Mouse (Mus musculus): Measurements from ENCODE around the gene Rprd1b. TPM values are rescaled to one million over a fixed set of nuclear protein-coding genes. Genes with fewer than 3 reads are reported as not detected.
A peak's percentile ranks its signal among the peaks of the same experiment; 100 is the strongest.

Gene Rprd1b
- polyA plus RNA-seq, 1 experiment from 2014 or later = 45.5 TPM

DNA sequence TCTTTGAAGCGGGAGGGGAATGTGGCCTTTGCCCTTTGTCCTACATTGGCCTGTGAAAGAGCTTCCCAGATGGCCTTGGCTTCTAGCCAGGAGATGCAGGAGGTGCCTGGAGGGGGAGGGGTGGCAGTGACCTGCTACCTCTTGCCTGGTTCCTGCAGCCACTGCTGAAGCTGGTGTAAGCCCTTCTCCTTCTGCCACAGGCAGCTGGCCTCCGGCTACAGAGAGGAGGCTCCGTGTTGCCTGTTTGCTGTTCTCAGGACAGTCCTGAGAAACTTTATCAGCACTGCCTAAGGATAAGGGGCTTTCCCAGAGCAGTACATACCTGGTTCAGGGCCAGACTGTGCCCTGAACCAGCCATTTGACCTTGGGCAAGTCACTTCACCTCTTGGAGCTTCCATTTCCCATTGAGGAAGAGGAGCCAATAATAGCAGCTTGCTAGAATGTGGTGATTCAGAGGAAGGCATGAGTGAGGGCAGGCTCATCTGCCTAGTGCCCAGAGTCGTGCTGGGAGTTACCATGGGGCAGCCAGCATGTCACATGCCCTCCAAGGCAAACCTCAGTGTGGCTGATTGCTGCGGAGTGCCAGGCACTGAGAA, 102.2 kb downstream of the Rprd1b start:
- 61% methylated on average over 5 of the region's 5 CpGs for WGBS
- Histone ChIP-seq H3K4me3 (no peak overlapping the region), H3K27ac (no peak overlapping the region), H3K9ac (no peak overlapping the region), H3K4me1 (peaks cover 12% of the 10 kb centered on the region), H3K9me3 (no peaks in the 10 kb centered on the region), H3K4me2 (replicated peaks) (no peak overlapping the region; the same call in 1 of the 2 replicates), H3K36me3 (no peaks in the 10 kb centered on the region), H3K27me3 (replicated peaks) (no peaks in the 10 kb centered on the region)
- no peak for ATAC-seq (ENCODE audit: low FRiP score, low read depth)

DNA sequence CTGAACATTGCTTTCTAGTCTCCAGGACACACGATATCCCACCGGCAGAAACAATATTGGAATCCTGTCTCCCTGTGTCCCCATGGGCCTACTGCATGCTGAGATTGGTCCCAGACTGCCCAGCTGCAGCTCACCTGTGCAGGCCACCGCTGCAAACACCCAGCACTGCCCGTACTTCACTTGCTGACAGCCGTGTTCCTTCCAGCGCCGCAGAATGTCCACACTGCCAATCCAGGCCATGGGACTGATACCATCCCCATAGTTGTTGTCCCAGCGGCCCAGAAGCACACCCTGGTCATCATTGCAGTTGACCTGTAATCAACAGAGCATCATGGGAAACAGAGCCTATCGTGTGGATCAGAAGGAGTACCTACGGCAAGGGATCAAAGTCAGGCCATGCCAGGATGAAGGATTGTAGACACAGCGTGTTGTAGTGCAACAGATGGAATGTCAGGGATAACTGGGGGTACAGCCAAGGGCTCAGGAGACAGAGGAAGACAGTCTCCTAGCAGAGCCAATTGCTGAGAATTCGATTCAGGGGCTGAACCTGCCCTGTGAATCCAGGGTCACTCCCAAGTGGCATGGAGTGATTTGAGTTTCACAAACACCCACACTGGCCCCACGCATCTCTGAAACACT, 103.0 kb downstream of the Rprd1b start:
- no peak for ATAC-seq (ENCODE audit: low FRiP score, low read depth)
- Histone ChIP-seq H3K36me3 (no peaks in the 10 kb centered on the region), H3K4me3 (no peak overlapping the region), H3K9ac (no peak overlapping the region), H3K4me2 (replicated peaks) (no peak overlapping the region), H3K27me3 (replicated peaks) (no peaks in the 10 kb centered on the region), H3K9me3 (no peaks in the 10 kb centered on the region), H3K27ac (no peak overlapping the region), H3K4me1 (peaks cover 12% of the 10 kb centered on the region)
- 93% methylated on average over 13 of the region's 13 CpGs for WGBS

DNA sequence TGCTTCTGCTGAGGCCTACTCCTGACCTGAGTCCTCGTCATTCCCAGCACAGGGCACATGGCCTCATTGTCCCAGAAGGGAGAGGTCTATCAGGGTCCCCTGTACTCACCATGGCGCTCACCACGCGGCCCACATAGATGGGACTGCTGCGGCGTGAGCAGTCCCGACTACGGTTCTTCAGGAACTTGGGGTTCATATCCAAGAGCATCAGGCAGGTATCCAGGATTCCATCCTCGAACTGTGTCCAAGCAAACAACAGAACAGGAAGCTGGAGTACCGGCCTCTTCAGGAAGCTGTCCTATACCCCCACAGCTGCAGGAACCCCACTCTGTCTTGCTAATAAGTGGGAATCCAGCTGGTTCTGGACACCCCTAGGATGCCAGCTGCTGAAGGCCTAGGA, 104.0 kb downstream of the Rprd1b start:
- 85% methylated on average over 10 of the region's 10 CpGs for WGBS
- Histone ChIP-seq H3K9ac (no peak overlapping the region), H3K9me3 (no peaks in the 10 kb centered on the region), H3K27ac (no peak overlapping the region), H3K36me3 (no peaks in the 10 kb centered on the region), H3K27me3 (replicated peaks) (no peaks in the 10 kb centered on the region), H3K4me1 (peaks cover 12% of the 10 kb centered on the region), H3K4me2 (replicated peaks) (no peak overlapping the region), H3K4me3 (no peak overlapping the region)
- ATAC-seq (ENCODE audit: low FRiP score, low read depth) = no peak

DNA sequence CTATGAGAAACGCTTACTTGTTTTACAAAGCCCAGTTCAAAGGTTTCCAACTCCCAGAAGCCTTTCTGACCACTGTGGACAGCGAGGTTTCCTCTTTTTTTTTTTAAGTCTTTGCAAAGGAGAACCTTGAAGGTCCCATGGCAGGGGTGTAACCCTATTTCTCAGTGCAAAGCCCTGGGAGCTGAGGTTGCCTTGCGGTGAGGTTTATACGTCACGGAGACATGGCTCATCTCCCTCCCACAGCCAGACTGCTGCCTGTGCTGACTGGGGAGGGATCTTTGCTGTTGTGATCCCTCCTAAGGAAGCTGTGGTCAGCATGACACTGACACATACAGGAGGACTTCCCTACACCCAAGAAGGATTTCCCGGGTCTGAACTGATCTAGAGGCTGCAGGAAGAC, 104.8 kb downstream of the Rprd1b start:
- H3K27ac ChIP-seq = no peak overlapping the region
- no peaks in the 10 kb centered on the region for H3K9me3 ChIP-seq
- peaks cover 12% of the 10 kb centered on the region for H3K4me1 ChIP-seq
- no peak for ATAC-seq (ENCODE audit: low FRiP score, low read depth)
- H3K27me3 ChIP-seq (replicated peaks) = no peaks in the 10 kb centered on the region
- no peak overlapping the region for H3K4me2 ChIP-seq (replicated peaks)
- WGBS = 70% methylated on average over 6 of the region's 6 CpGs
- no peaks in the 10 kb centered on the region for H3K36me3 ChIP-seq
- no peak overlapping the region for H3K4me3 ChIP-seq
- H3K9ac ChIP-seq = no peak overlapping the region

DNA sequence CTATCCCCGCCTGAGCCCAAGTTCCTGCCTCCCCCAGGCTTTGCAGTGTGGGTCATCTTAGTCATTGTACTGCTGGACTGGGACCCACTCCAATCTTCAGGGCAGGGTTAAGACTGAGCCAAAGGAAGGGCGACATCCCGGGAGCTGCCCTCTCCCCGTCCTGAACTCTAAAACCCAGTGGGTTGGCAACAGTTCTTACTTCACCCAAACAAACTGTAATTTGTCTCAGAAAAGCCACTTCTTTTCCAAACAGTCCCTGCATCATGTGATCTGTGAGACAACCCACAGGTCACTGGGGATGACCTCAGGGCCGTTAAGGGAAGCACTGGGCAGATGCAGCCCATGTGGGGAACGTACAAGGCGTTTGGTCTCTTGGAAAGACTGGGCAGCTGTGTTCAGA, 107.9 kb downstream of the Rprd1b start:
- ATAC-seq (ENCODE audit: low FRiP score, low read depth) = no peak
- Histone ChIP-seq H3K4me3 (no peak overlapping the region), H3K36me3 (no peaks in the 10 kb centered on the region), H3K4me1 (peaks cover 6% of the 10 kb centered on the region), H3K9me3 (no peaks in the 10 kb centered on the region), H3K27ac (no peak overlapping the region), H3K27me3 (replicated peaks) (no peaks in the 10 kb centered on the region), H3K9ac (no peak overlapping the region), H3K4me2 (replicated peaks) (no peak overlapping the region)
- 54% methylated on average over 7 of the region's 7 CpGs for WGBS

DNA sequence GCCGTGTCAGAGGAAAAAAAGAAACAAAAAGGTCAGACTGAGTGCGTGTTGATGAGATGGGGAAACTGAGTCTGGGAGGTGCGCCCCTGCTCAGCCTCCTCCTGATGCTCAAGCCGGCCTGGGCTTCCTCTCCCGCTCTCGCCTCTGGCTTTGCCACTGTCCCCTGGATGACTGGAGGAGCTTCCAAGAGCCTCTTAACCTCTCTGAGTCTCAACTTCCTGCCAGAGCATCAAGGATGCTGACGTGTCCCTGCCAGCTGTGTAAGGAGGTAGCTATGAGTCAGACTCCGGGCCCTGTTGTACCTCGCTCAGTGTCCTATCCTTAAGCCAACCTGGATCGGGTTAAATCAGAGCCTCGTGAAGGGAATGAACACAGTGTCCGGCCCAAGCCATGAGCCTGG, 109.5 kb downstream of the Rprd1b start:
- 87% methylated on average over 12 of the region's 12 CpGs for WGBS
- no peak overlapping the region for H3K4me3 ChIP-seq
- no peaks in the 10 kb centered on the region for H3K27me3 ChIP-seq (replicated peaks)
- peaks cover 6% of the 10 kb centered on the region for H3K4me1 ChIP-seq
- no peaks in the 10 kb centered on the region for H3K36me3 ChIP-seq
- H3K9ac ChIP-seq = no peak overlapping the region
- H3K9me3 ChIP-seq = no peaks in the 10 kb centered on the region
- H3K27ac ChIP-seq = no peak overlapping the region
- no peak for ATAC-seq (ENCODE audit: low FRiP score, low read depth)
- H3K4me2 ChIP-seq (replicated peaks) = no peak overlapping the region

DNA sequence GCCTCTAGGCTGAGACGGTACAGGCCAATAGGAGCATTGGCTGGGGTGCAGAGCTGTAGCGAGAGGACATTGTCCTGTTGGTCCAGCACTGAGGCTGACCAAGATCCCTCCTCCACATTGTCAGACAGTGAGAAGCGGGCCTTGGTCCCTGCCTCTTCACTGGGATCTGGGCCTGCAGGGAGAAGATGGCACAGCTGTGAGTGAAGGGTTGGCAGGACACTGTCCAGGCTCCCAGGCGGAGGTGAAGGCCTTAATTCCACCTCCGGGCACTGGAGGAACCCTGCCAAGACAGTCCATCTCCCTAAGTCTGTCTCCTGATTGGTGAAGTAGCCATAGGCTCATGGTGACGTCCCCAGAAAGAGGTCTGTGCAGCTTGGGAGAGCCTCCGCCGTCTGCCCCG, 110.5 kb downstream of the Rprd1b start:
- no peak overlapping the region for H3K9ac ChIP-seq
- 92% methylated on average over 9 of the region's 9 CpGs for WGBS
- no peak overlapping the region for H3K27ac ChIP-seq
- ATAC-seq (ENCODE audit: low FRiP score, low read depth) = no peak
- H3K4me1 ChIP-seq = peaks cover 16% of the 10 kb centered on the region
- no peaks in the 10 kb centered on the region for H3K27me3 ChIP-seq (replicated peaks)
- H3K4me3 ChIP-seq = no peak overlapping the region
- H3K4me2 ChIP-seq (replicated peaks) = no peak overlapping the region
- H3K36me3 ChIP-seq = no peaks in the 10 kb centered on the region
- no peaks in the 10 kb centered on the region for H3K9me3 ChIP-seq

DNA sequence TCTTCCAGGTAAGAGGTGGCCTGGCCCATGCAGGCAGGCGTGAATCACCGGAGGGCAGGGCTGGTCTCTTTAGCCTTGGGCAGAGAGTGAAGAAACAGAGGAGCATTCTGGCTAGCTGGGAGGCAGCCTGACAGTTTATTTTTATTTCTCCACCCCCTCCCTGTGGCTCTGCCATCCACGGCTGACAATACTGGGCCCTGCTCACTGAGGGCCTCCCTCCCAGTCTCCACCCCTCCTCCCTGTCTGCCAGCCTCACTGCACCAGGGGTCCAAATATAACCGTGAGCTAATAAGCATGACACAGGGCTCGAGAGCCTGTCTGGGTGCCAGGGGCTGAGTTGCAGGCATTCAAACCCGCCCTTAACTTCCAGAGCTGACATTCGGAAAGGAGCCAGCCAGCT, 111.3 kb downstream of the Rprd1b start:
- Histone ChIP-seq H3K4me2 (replicated peaks) (no peak overlapping the region), H3K4me1 (peaks cover 18% of the 10 kb centered on the region), H3K27me3 (replicated peaks) (0 out of 2 replicates have a peak, but pooled peaks cover 3% of the 10 kb centered on the region), H3K27ac (no peak overlapping the region), H3K9me3 (no peaks in the 10 kb centered on the region), H3K4me3 (no peak overlapping the region), H3K36me3 (no peaks in the 10 kb centered on the region), H3K9ac (no peak overlapping the region)
- WGBS = 35% methylated on average over 7 of the region's 7 CpGs
- ATAC-seq (ENCODE audit: low FRiP score, low read depth) = no peak

DNA sequence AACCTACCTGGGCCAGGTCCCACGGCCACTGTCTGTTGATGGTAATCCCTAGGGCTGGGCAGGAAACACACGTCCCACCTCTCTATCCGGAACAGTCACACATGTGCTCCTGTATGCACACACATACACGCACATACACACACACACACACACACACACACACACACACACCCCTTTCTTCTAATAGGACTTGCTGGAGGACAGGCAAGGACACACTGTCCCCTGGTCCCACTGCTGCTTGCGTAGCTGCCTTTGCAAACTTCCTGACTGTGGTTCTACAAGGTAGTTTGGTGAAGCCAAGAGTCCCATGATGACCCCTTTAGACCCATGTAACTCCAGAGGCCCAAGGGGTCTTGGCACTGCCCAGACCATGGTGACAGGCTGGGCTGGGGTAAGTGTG, 112.4 kb downstream of the Rprd1b start:
- no peaks in the 10 kb centered on the region for H3K36me3 ChIP-seq
- 90% methylated on average over 5 of the region's 5 CpGs for WGBS
- H3K4me2 ChIP-seq (replicated peaks) = no peak overlapping the region
- peaks cover 19% of the 10 kb centered on the region for H3K4me1 ChIP-seq
- 0 out of 2 replicates have a peak, but pooled peaks cover 6% of the 10 kb centered on the region for H3K27me3 ChIP-seq (replicated peaks)
- no peak for ATAC-seq (ENCODE audit: low FRiP score, low read depth)
- H3K9ac ChIP-seq = no peak overlapping the region
- H3K27ac ChIP-seq = no peak overlapping the region
- no peak overlapping the region for H3K4me3 ChIP-seq
- no peaks in the 10 kb centered on the region for H3K9me3 ChIP-seq

DNA sequence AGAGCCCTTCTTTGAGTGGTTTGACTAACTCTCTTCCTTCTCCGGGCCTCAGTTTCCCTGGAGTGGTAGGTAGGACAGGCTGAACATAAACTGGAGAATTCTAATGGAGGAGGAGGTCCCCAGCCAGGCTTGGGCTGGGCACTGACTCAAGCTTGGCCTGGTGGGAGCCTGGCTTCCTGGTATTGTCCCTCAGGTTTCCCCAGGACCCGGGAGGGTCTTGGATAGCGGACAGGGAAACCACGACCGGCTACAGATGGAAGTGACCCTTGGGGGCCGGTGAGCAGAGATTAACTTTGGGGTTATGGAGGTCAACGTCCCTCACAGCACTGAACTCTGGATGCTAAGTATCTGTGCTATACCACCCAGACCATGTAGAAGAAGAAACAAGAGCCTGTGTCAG, 113.0 kb downstream of the Rprd1b start:
- Histone ChIP-seq H3K27ac (no peak overlapping the region), H3K36me3 (no peaks in the 10 kb centered on the region), H3K9ac (0 out of 2 replicates have a peak overlapping the region, but pooled peaks have one; percentile 18), H3K9me3 (no peaks in the 10 kb centered on the region), H3K4me1 (peaks cover 25% of the 10 kb centered on the region), H3K27me3 (replicated peaks) (0 out of 2 replicates have a peak, but pooled peaks cover 6% of the 10 kb centered on the region), H3K4me3 (no peak overlapping the region), H3K4me2 (replicated peaks) (no peak overlapping the region)
- ATAC-seq (ENCODE audit: low FRiP score, low read depth) = no peak
- WGBS = 79% methylated on average over 7 of the region's 7 CpGs

DNA sequence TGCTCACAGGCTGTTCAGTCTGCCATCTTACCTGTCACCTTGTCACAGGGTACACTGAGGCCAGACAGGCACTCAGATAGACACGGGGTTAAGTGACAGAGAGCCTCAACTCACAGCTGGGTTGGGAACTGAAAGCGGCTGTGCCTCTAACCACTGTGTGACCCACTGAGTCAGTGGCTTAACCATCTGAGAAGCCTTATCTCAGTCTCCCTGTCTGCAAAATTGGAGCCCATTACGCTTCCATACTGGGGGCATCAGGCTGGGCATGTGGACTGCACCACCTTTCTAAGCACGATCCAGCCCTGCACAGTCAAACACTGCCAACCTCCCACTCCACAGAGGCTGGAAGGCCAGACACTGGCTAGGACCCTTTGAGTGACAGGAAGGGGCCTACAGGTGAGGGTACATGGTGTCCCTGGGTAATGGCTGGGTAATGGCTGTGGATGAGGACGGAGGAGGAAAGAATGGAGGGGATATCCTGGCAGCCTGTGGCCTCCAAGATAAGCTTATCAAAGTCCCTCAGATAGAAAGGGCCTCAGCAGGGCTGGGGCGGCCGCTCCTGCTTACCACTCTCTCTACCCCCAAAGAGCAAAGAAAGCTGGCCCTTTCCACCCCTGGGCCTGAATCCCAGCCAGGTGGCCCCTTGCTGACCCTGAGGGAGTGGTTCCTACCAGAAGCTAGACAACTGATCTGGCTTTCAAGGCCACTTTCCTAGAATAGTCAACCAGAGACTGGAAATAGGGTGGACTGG, 113.6 kb downstream of the Rprd1b start:
- Histone ChIP-seq H3K27ac (no peak overlapping the region), H3K9ac (no peak overlapping the region), H3K36me3 (no peaks in the 10 kb centered on the region), H3K4me1 (peaks cover 29% of the 10 kb centered on the region), H3K4me2 (replicated peaks) (no peak overlapping the region), H3K27me3 (replicated peaks) (0 out of 2 replicates have a peak, but pooled peaks cover 6% of the 10 kb centered on the region), H3K9me3 (no peaks in the 10 kb centered on the region), H3K4me3 (no peak overlapping the region)
- WGBS = 89% methylated on average over 7 of the region's 7 CpGs
- ATAC-seq (ENCODE audit: low FRiP score, low read depth) = no peak

DNA sequence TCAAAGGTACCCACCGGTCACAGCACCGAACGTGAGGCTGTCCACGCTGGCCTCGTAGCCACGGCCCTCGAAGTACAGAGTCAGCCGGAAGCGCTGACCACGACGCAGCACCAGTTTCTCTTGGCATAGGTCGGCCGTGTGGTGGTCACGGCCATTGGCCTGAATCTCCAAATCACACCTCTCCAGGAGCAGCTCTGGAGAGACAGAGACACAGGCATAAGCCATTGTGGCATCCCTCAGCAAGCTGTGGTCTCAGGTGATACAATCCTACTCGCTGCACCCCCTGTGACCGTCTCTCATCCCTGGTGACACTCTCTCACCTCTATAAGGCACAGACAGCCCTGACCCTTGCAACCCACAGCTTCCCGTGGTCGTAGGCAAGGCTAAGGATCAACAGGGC, 114.7 kb downstream of the Rprd1b start:
- Histone ChIP-seq H3K9me3 (no peaks in the 10 kb centered on the region), H3K9ac (no peak overlapping the region), H3K4me3 (no peak overlapping the region), H3K36me3 (no peaks in the 10 kb centered on the region), H3K4me1 (peaks cover 29% of the 10 kb centered on the region), H3K27ac (no peak overlapping the region), H3K4me2 (replicated peaks) (0 out of 2 replicates have a peak overlapping the region, but pooled peaks have one; percentile 5), H3K27me3 (replicated peaks) (0 out of 2 replicates have a peak, but pooled peaks cover 6% of the 10 kb centered on the region)
- WGBS = 82% methylated on average over 18 of the region's 18 CpGs
- ATAC-seq (ENCODE audit: low FRiP score, low read depth) = no peak
